Mouse (Mus musculus) left cerebral cortex, postnatal 25 days (tissue): ENCODE measurements at regions not wholly inside any gene's neighbourhood (a gene's known extent, or its start where the extent isn't known, plus 50 kb on each side); places are given as distances from the start of the nearest gene placed in this dataset.

Experiments
- DNase-seq, 2 experiments: peaks; one replicate each; pipeline ENCODE4 v3.0.0; 2022; ENCODE audit warnings: low spot score in 2 of 2, mixed read lengths in 1 of 2
- intact Hi-C: fragments of 180-260 bp; cut with DNase I; formaldehyde crosslinking; loops from one replicate; pipeline ENCODE4 v1.15.1; 2025

DNA sequence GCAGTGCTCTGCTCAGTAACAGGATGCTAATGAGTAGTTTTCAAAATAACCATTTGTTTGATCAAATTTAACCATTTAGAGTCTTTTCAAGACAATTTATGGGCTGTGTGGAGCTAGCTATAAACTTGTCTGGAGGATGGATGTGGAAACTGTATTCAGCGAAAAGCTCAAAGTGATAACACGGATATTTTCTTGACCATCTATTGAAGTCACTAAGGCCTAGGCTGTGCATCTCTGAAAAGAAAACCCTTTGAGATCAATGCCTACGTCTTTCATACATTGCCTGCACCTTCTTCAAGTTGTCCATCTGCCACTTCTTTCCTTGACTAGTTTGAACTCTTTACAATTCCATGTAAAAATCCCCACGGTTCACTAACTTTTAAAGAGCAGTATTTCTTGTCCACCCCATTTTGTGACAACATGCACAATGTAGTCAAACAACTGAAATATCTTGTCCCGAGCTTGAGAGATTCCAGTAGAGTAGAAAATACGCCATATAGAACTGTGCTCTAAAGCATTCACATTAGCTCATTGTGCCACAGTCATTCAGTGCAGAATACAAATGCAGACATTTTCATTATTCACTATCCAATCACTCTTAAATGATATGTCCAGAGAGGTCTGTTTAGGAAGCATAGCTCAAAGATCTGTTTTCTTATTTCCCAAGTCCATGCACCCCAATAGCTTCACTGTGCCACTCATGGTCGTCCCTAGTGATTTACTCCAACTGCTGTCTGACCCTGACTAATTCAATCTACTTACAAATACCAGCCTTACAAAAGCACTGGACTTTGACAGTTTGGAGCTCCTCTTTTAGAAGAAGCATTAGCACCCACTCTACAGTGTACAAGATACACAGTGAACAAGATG, 165.7 kb upstream of the 4930447F04Rik start:
- intact Hi-C loops: no loop called here
- no peak for DNase-seq

GRCm38 (mm10) chrX:66464985-66465384, 161.0 kb upstream of the 4930447F04Rik start:
- no peak for DNase-seq

DNA sequence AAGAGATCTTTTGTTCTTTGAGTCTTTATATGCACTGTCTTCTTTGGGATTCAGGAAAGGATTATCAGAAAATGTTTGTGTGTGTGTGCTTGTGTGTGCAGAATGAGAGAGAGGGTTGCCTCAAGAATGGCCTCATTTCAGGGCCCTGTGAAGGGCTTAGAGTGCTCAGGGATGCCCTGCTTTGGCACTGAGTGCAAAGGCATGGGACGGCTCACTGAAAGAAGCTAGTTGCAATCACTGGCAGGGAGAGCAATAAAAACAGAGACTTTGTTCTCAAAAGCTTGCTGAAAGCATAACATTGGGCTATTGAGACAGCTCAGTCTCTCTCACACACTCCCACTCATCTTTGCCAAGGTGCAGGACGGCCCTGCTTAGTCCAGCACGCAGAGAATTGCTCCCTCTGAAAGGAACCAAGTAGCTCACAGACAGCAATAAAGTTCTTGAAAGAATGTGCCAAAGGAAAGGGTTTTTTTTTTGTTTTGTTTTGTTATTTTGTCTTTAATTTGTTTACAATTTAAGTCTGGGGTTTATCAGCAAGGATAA, 157.5 kb upstream of the 4930447F04Rik start:
- peak in 1 of 2 experiments; percentile 4 for DNase-seq
- intact Hi-C loops: no loop called here

More at GRCm38 (mm10) chrX:66464985-66465384, 161.0 kb upstream of the 4930447F04Rik start:
- intact Hi-C loops: no loop called here
